Mouse (Mus musculus): ENCODE measurements around the gene Ang4.

DNA sequence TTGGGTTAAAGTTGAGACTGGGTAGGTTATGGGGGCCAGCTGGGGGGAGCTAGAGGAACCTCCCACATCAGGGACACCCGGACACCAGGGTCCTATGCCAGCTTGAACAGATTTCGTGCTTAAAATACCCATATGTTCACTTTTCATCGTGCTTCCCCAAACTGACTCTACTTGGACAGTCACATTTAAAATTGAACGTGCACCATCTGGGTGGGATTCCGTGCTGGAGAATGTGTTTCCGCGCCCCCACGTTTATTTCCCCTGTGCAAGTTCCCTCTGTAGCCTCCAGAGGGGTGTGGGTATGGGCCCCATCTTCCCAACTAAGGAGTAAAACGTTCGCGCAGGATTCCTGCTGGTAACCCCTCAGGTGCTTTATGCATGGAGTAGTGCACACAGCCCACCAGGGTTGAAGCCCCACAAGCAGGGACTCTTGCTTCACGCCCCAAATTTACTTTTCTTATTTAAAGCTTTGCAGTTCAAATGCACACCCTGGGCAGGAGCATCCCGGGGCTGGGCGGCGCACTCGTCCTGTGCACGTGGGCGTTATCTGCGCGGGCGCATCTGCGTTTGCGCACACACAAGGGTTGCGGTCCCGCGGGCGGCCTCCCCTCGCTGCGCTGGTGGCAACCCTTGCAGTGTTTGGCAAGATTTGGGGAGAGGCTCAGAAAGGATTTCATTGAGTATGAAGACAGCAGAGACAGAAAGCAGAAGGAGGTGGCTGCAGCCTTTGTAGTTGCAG is 34.8 kb downstream of the Ang4 start:
- TF ChIP-seq CTCF (IDR thresholded peaks at IDR 0.05), result no peak
- TF ChIP-seq EP300 (IDR thresholded peaks at IDR 0.05), result no peak

Measured in lung, postnatal 0 days (tissue).